Mouse (Mus musculus) right cerebral cortex, postnatal 25 days (tissue): ENCODE measurements at regions not wholly inside any gene's neighbourhood (a gene's known extent, or its start where the extent isn't known, plus 50 kb on each side); places are given as distances from the start of the nearest gene placed in this dataset.

ENCODE experiments used
- DNase-seq: peaks from one replicate; pipeline ENCODE4 v3.0.0; 2022

DNA sequence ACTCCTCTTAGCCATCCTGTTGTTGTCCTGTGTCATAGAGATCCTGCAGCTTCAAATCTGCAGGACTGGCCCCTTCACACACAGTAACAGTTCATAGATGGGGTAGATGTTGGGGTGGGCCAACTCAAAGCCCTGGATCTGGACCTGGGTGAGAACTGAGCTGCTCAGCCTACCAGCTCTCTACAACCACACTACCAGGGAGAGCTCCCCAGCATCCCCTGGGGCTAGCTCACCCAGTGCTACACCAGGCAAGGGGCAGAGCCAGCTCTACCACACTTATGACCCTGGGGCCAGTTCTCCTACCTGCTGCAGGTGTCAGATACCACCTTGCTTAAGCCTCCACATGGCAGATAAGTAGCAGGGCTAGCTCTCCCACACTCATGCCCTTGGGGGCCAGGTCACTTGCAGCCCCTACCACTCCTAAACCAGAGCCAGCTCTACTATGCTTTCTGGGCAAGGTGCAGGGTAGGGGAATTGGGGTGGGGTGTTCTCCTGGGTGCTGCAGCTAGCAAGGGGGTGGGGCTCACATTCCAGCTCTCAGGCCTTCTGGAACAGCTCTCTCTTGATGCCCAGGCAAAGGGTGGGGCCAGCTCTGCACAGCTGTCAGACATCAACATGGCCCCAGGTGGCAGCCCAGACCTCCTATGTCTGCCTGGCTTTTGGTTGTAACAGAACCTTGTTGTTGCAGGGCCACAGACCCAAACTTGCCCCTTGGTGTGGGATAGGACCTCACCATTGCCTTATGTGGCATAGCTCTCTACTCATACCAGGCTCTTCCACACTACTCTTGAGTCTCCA is 62.4 kb upstream of the Tab2 start:
- no peak for DNase-seq

DNA sequence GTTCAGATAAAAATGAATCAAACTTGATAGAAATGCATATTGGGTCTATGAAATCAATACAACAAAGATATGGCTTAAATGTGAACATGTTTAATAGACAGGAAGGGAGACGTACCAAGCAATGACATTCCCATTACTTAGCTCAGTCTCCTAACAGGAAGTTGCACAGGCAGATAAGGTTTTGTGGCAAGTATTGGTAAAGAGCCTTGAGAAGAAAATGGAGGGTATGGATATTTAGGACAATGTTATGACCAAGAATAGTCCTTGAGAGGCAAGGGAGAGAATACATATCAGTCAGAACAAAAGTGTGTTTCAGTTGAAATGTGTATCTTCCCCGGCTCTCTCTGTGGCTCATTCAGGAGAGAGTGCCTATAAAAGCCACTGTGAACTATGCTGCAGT is 60.7 kb upstream of the Tab2 start:
- no peak for DNase-seq

DNA sequence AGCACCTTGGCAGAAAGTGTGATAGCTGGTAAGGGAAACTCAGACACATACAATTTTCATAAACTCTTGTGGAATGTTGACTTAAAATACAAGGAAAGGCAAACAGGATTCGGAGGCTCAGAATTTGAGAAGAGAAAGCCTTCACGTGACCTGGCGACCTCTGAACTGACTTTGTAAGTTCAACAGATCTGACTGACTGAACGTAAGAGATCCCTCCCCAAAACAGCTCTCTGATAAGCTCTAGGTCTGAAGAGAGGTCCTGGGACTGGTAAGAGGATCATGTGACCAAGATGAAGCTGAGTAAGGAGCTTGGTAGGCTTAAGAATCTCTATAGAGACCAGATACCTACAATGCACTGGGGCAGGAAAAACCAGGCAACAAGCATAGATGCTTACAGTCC is 55.7 kb upstream of the Tab2 start:
- no peak for DNase-seq

DNA sequence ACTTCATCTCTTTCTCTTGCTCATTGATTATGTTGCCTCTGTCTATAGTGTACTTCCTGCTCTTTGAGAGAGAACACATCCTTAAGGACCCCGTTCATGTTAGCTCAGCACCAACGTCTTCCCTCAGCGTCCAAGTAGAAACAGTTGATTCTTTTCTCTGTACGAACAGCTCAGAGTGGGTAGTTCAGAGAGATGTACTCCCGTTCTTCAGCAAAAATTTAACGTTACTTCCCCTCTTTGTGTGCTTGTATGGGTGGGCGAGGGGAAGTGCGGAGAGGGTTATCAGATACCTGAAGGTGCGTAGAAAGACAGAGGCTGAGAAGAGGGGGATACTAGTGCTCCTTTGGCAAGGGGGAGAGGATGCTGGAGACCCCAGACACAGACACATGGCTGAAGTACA is 55.1 kb upstream of the Tab2 start:
- no peak for DNase-seq

DNA sequence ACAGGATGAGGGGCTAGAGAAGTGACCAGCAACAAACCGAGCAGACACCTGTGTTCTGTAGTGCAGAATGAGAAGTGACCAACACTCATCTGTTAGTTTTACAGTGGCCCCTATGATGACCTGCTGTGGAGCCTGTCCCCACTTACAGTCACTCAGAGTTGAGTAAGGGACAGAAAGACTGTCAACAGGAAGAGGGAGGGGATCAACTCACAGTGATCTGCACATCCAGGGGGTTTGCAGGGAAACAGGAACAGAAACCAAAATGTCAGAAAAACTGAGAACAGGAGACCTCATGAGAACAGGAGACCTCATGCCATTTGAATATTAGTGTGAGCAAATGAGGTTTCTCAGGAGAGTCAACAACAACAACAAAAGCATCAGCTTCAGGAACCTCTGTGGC is 53.8 kb upstream of the Tab2 start:
- no peak for DNase-seq

DNA sequence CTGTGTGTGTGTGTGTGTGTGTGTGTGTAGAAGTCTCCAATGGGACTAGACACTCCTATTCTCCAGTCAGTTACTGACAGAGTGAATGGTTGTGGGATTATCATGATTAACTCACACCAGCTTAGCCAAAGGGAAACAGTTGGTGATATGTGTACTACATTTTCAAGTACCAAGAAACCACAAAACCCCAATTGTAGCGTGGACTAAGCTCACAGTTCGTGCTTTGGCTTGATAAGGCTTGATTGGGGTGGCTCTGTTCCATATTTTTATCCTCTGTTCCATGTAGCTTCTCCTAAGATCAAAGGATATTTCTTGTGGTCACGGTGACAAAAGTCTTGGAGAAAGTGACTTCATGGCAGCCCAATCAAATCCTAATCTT is 51.9 kb upstream of the Tab2 start:
- no peak for DNase-seq

DNA sequence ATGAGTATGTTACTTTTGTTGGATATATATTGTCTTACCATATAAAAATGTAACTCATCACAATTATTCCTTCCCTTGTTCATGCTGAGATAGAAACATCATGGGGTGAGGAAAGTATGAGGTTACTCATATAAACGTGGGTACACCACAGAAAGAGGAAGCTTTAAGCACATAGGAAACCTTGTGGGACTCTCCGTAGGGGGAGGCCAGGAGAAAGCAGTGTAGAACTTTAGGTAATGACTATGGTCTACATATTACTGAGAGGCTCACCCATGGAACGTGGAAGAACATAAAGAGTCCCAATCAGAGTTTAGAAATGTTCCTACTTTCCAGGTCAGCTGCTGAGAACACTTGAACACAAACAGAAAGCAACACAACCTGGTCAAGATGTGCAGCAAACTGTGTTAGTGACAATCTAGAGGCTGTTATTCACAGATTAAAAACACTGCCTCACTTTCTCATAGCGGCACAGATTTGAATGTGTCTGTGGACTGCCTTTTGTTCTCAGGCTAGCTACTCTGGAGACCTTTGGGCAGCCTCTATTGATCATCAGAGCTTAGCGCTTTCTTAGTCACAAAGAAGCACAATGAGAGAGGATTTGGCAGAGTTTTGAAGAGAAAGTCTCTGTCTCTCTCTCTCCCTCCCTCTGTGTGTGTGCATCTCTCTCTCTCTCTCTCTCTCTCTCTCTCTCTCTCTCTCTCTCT is 51.4 kb upstream of the Tab2 start:
- no peak for DNase-seq
